In genomic region chr14:44989751-44990150, GRCm38 (mm10) we compare ENCODE assay signal across 8 mouse cellular contexts. TPM values are rescaled to one million over a fixed set of nuclear protein-coding genes. Genes with fewer than 3 reads are reported as not detected.
DNase-seq lines count a peak whose midpoint lies in the region; ATAC-seq and TF ChIP-seq lines count a peak whose summit lies in the region.

No protein-coding gene starts in this region.

- H3K9ac ChIP-seq in heart, postnatal 0 days (replicated peaks; ENCODE audit: low read depth, low read length), result no peak overlapping the region
- peak overlapping the region; percentile 56 for H3K9ac ChIP-seq in hindbrain, embryonic 15.5 days
- H3K9ac ChIP-seq in midbrain, embryonic 13.5 days (replicated peaks), result peak overlapping the region; percentile 62

- DNase-seq in heart, postnatal 0 days (ENCODE audit: low spot score), result no peak
- DNase-seq in heart, postnatal 10 days, result no peak
- DNase-seq in ZHBTc4 (ENCODE audit: low read depth, low spot score), result peak; percentile 57
- no peak for DNase-seq in urinary bladder, postnatal 4 days (ENCODE audit: low spot score in 2 of 2)
- no peak for DNase-seq in right cerebral cortex, postnatal 4 days
- DNase-seq in cerebellum, postnatal 14 days, result no peak

- intact Hi-C loops in heart, postnatal 10 days (cut with DNase I), result loop anchor here (10.0 kb wide), 1 partner anchor 785 kb away; no protein-coding TSS in a partner anchor

- H3K4me1 ChIP-seq in heart, postnatal 0 days (ENCODE audit: control insufficient read depth, insufficient read depth), result no peaks in the 10 kb centered on the region
- peaks cover 20% of the 10 kb centered on the region for H3K4me1 ChIP-seq in hindbrain, embryonic 15.5 days (replicated peaks)
- peaks cover 13% of the 10 kb centered on the region for H3K4me1 ChIP-seq in midbrain, embryonic 13.5 days (replicated peaks)

- TF ChIP-seq EP300 in heart, postnatal 0 days (IDR thresholded peaks at IDR 0.05; ENCODE audit: low read depth), result no peak

- WGBS in heart, postnatal 0 days, result 23% methylated on average over 4 of the region's 4 CpGs
- WGBS in hindbrain, embryonic 15.5 days, result 53% methylated on average over 4 of the region's 4 CpGs
- WGBS in midbrain, embryonic 13.5 days, result 38% methylated on average over 4 of the region's 4 CpGs

- H3K4me3 ChIP-seq in heart, postnatal 0 days (ENCODE audit: low read depth, low read length), result peak overlapping the region; percentile 48
- H3K4me3 ChIP-seq in hindbrain, embryonic 15.5 days, result peak overlapping the region; percentile 50
- H3K4me3 ChIP-seq in midbrain, embryonic 13.5 days (replicated peaks), result peak overlapping the region; percentile 44

- peak overlapping the region; percentile 72 for H3K4me2 ChIP-seq in heart, postnatal 0 days (ENCODE audit: low read depth, low read length)
- peak overlapping the region; percentile 86 for H3K4me2 ChIP-seq in hindbrain, embryonic 15.5 days
- H3K4me2 ChIP-seq in midbrain, embryonic 13.5 days (replicated peaks), result peak overlapping the region; percentile 82

- TF ChIP-seq CTCF in heart, postnatal 0 days (IDR thresholded peaks at IDR 0.05; ENCODE audit: low read depth), result no peak

- no peaks in the 10 kb centered on the region for H3K9me3 ChIP-seq in heart, postnatal 0 days (replicated peaks; ENCODE audit: control insufficient read depth, low read length)
- H3K9me3 ChIP-seq in hindbrain, embryonic 15.5 days, result no peaks in the 10 kb centered on the region
- no peaks in the 10 kb centered on the region for H3K9me3 ChIP-seq in midbrain, embryonic 13.5 days

- no peaks in the 10 kb centered on the region for H3K36me3 ChIP-seq in heart, postnatal 0 days (replicated peaks; ENCODE audit: control insufficient read depth, insufficient read depth, low read length)
- H3K36me3 ChIP-seq in hindbrain, embryonic 15.5 days, result no peaks in the 10 kb centered on the region
- no peaks in the 10 kb centered on the region for H3K36me3 ChIP-seq in midbrain, embryonic 13.5 days

- no peak overlapping the region for H3K27ac ChIP-seq in heart, postnatal 0 days (ENCODE audit: low read depth)
- no peak overlapping the region for H3K27ac ChIP-seq in hindbrain, embryonic 15.5 days (replicated peaks)
- no peak overlapping the region for H3K27ac ChIP-seq in midbrain, embryonic 13.5 days

- H3K27me3 ChIP-seq in heart, postnatal 0 days (ENCODE audit: control insufficient read depth, insufficient read depth, low read length), result peaks cover 21% of the 10 kb centered on the region
- H3K27me3 ChIP-seq in hindbrain, embryonic 15.5 days, result peaks cover 8% of the 10 kb centered on the region
- peaks cover 36% of the 10 kb centered on the region for H3K27me3 ChIP-seq in midbrain, embryonic 13.5 days

- ATAC-seq in heart, postnatal 0 days (ENCODE audit: insufficient read depth, low read depth), result no peak
- ATAC-seq in hindbrain, embryonic 15.5 days (ENCODE audit: low FRiP score, low read depth), result no peak; the same call in none of the 2 replicates
- no peak; the same call in 1 of the 2 replicates for ATAC-seq in midbrain, embryonic 13.5 days

RNA-seq across cellular contexts. Expression of gene Ptger2, which starts 1.8 kb away (rescaled TPM):
- 3.2 TPM in 1 of 2 replicates, not detected in the other for total RNA-seq in heart, postnatal 0 days (2014; rRNA removed; ENCODE audit: low replicate concordance)
- polyA plus RNA-seq in heart, postnatal 0 days (2015; fragmentation: Nextera tagmentation; extraction: Ambion mirVana), result 0.07 and 0.14 TPM in 2 replicates
- total RNA-seq in heart, postnatal 10 days (2021), result under 1 TPM; 0.25 to 0.45 TPM
- polyA plus RNA-seq in hindbrain, embryonic 15.5 days (2015; fragmentation: Nextera tagmentation; extraction: Ambion mirVana), result 1.0 and 1.4 TPM in 2 replicates
- 0.20 and 0.23 TPM in 2 replicates for polyA plus RNA-seq in midbrain, embryonic 13.5 days (2015; fragmentation: Nextera tagmentation; extraction: Ambion mirVana)
